ENCODE assay signal across 13 mouse cellular contexts in the genomic region with DNA sequence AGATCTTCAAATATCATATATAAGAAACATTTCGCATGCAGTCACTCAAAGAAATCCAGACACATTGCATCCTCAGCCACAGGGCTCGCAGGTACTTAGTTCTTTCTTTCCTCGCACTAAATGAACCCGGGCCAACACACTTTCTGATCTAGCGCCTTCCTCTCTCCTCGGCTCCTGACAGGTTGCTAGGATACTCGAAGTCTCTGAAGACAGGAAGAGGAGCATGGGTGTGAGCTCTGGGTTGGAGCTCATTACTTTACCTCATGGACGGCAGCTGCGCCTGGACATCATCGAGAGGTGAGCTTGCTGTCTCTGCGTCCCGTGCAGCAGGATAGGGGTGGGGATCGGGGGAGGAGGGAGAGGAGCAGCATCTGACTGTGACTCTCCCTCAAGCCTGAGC.
DNase-seq lines count a peak whose midpoint lies in the region; ATAC-seq lines count a peak whose summit lies in the region.
"Had no signal": no experiment of that assay in that cellular context is flagged by ENCODE, and none has a peak within 500 bp of the region (broad histone marks: within the 10 kb centered on the region; RNA-seq: fewer than 3 reads in every experiment).

No protein-coding gene starts in this region.

- DNase-seq in hindbrain, embryonic 10.5 days (ENCODE audit: low spot score) = no peak
- DNase-seq in mesoderm, embryonic 11.5 days (ENCODE audit: low read depth, low spot score) = peak; percentile 49
- no peak for DNase-seq in urinary bladder, postnatal 36 days (ENCODE audit: low spot score in 2 of 2)
- DNase-seq in layer of hippocampus, adult 11-12 months (ENCODE audit: low spot score) = no peak
- no peak for DNase-seq in testis, postnatal 10 days (ENCODE audit: low spot score)
- DNase-seq: cerebellum, postnatal 25 days; right cerebral cortex, adult 18-20 months had no signal

- H3K9ac ChIP-seq in neural tube, embryonic 15.5 days (replicated peaks) = no peak overlapping the region

- no peaks in the 10 kb centered on the region for H3K27me3 ChIP-seq in megakaryocyte, embryonic 14.5 days (replicated peaks)
- no peaks in the 10 kb centered on the region for H3K27me3 ChIP-seq in hindbrain, embryonic 10.5 days (ENCODE audit: insufficient read depth, poor library complexity, severe bottlenecking)
- H3K27me3 ChIP-seq in neural tube, embryonic 15.5 days (replicated peaks) = no peaks in the 10 kb centered on the region

- no peak for ATAC-seq in megakaryocyte, adult 5-6 weeks (ENCODE audit: poor library complexity, severe bottlenecking)
- peak; percentile 45 for ATAC-seq in neural tube, embryonic 15.5 days (ENCODE audit: low FRiP score)
- ATAC-seq: CD4-positive, CD25-positive, alpha-beta regulatory T cell, adult 4 months; intestine, embryonic 16.5 days had no signal

- no peaks in the 10 kb centered on the region for H3K9me3 ChIP-seq in megakaryocyte, embryonic 14.5 days
- H3K9me3 ChIP-seq in hindbrain, embryonic 10.5 days = no peaks in the 10 kb centered on the region
- no peaks in the 10 kb centered on the region for H3K9me3 ChIP-seq in neural tube, embryonic 15.5 days (replicated peaks)

- H3K4me3 ChIP-seq in megakaryocyte, embryonic 14.5 days (replicated peaks) = peak overlapping the region; percentile 21
- no peak overlapping the region for H3K4me3 ChIP-seq in hindbrain, embryonic 10.5 days
- H3K4me3 ChIP-seq in neural tube, embryonic 15.5 days (replicated peaks) = no peak overlapping the region

- H3K36me3 ChIP-seq in megakaryocyte, embryonic 14.5 days (replicated peaks; ENCODE audit: low read length) = peaks cover 4% of the 10 kb centered on the region
- peaks cover 17% of the 10 kb centered on the region for H3K36me3 ChIP-seq in hindbrain, embryonic 10.5 days
- H3K36me3 ChIP-seq in neural tube, embryonic 15.5 days = no peaks in the 10 kb centered on the region

- 58% methylated on average over 13 of the region's 13 CpGs for WGBS in hindbrain, embryonic 10.5 days
- WGBS in neural tube, embryonic 15.5 days = 25% methylated on average over 13 of the region's 13 CpGs

- peaks cover 82% of the 10 kb centered on the region for H3K4me1 ChIP-seq in megakaryocyte, embryonic 14.5 days
- peaks cover 52% of the 10 kb centered on the region for H3K4me1 ChIP-seq in hindbrain, embryonic 10.5 days (replicated peaks)
- peaks cover 35% of the 10 kb centered on the region for H3K4me1 ChIP-seq in neural tube, embryonic 15.5 days

- peak overlapping the region; percentile 59; the same call in 1 of the 2 replicates for H3K27ac ChIP-seq in hindbrain, embryonic 10.5 days
- peak overlapping the region; percentile 63 for H3K27ac ChIP-seq in neural tube, embryonic 15.5 days (replicated peaks)

- peak overlapping the region; percentile 31 for H3K4me2 ChIP-seq in neural tube, embryonic 15.5 days
- H3K4me2 ChIP-seq: heart, embryonic 11.5 days had no signal
